Mouse (Mus musculus) lung, postnatal 14 days (tissue): ENCODE data around the gene Smad1.
"Not testable (repeated sequence)": the region's sequence is repeated elsewhere in the genome, so short reads cannot be mapped to it uniquely, and the experiment has no call there.

ENCODE experiments used
- DNase-seq: peaks from one replicate; pipeline ENCODE4 v3.0.0; 2021

Smad1 gene

DNA sequence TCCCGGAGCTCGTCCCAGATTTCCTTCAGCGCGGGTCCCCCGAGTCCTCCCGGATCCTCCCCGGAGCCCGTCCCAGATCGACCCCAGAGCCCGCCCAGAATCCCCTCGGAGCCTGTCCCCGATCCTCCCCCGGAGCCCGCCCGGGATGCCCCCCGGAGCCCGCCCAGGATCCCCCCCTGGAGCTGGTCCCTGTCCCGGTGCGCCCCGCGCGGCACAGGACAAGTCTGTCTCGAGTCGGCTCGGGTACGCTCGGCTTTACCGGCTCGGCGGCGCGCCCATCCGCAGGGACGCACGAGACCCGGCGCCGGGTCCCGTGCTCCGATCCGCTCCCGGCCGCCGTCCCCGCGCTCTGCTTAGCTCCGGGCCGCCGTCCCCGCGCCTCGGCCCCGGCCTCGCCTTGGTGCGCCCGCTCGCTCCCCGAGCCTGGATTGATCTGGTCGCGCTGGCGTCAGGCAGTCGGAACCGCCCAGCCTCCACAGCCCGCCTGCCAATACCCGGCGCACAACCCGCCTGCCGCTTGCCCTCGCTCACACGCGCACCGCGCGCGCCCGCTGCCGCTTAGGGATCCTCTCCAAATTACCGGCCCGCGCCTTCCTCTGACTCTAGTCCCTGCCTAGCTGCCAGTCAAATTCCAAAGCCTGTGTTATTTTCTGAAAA is at the start of gene Smad1:
Smad1 (minus strand) TSS at position 525 of the 657 bp plus-strand sequence.
- DNase-seq, result peak; percentile 95

GRCm38 (mm10) chr8:79447260-79447853 is 48.0 kb upstream of the Smad1 start:
- DNase-seq, result no peak

- DNase-seq, result no peak
Measured at GRCm38 (mm10) chr8:79443460-79444098, 44.3 kb upstream of the Smad1 start.

DNA sequence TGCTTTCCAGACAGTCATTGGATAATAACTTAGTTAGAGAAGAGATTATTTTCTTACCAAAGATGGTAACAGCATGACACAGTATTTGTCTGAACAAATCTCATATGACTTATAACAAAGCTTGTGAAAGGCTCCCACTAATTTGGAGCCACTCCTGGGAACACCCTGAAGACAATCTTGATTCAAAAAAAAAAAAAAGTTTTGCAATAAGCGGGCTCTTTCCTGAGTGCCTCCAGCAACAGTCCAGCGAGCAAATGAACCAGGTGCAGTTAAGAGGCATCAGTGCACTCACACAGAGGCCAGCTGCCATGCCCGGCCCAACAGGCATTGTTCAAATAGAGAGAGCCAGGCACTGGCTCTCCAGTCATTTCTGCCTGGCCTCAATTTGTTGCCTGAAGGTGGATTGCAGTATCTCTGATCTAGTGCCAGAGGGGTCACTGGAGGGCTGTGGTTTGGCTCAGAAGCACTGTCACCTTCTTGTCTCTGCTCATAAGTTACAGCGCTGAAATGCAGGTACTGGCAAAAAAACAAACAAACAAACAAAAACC is 34.7 kb upstream of the Smad1 start:
- no peak for DNase-seq

DNA sequence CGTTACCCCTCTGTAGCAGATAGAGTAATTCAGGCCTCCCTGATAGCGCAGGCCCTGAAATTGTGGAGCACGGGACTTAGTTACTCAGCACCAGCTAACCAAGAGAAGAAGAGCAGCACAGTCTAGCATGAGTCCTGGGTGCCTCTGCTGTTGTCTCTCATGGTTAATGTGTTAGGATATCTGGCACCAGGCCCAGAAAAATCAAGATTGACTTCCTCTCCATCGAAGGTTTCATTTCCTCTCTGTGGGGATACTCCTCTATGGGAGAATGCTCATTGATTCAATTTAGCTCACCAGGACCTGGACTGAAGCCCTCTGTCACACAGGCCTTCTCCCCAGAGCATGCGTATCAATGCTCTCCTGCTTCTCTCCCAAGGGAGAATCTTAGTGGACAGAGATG is 15.6 kb upstream of the Smad1 start:
- peak; percentile 39 for DNase-seq

- DNase-seq, result no peak
Measured at GRCm38 (mm10) chr8:79410501-79410900, 11.2 kb upstream of the Smad1 start.

GRCm38 (mm10) chr8:79407356-79407755 is 8.0 kb upstream of the Smad1 start:
- not testable (repeated sequence) for DNase-seq

GRCm38 (mm10) chr8:79404895-79405557 is 5.7 kb upstream of the Smad1 start:
- no peak for DNase-seq

DNA sequence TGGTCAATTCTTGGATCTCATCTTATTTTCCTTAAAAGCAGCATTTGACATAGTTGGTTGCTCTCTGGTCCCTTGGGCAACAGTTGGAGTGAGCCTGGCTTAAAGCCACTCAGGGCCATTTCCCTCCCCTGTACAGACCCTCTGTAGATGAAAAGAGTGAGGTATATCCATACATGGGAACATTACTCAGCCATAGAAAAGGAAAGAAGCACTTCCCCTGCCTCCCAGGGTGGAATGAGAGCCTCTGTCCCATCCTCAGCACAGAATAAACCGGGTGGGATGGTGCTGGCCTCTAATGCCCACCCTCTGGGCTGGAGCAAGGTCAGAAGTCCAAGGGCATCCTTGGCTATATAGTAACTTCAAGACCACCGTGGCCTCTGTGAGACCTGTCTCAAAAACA is 1.4 kb upstream of the Smad1 start:
- DNase-seq, result no peak

DNA sequence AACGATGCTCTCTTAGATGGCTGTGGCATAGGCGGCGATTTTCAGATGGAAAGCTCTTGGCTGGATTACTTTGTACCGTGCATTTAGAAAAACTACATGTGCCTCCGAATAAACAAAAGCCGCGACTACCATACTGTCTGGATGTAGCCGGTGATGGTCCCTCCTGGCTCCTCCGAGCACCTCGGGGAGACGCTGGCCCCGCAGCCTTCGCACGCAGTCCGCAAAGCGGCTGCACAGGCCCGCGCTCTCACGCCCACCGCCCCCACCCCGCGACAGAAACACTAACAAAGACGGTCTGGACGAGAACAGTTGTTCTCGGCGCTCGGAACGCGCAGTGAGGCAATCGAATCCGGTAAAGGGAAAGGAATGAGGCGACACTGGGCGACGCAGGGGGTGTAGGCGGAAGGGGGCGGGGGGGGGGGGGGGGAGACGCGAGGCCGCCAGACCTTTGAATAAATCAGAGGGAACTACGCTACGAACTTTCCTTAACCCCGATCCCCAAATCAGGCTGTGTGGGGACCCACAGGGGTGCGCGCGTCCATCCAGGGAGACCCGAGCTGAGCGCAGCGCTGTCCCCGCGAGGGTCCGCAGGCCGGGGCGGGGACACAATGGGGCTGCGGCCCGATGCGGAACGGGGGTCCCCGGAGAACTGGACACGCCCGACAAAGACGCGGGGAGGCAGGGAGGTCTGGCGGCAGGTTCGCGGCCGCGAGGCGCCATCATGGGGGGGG is 902 bp downstream of the Smad1 start:
- peak; percentile 55 for DNase-seq

DNA sequence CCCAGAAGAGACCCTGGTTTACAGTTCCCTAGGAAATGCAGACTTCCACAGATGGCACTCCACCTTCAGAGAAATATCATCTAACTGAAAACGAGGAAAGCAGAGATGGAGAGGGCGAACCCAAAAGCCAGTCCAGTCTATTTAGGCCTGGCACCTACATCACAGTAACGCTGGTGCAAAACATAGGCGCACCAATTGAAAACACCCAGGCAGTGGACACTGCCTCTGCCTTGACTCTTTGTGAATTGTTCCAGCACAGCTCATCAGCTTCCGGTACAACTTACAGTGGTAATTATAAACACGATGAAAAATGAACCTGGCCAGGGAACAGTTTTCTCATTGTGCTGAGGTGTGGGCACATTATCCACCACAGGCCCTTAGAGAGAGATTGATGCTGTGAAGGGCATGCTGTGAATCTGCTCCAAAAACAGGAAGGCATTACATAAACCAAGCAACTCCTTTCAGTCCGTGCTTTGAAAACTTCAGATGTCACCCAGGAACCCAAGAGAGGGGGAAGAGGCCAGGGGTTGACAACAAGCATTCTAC is 1.5 kb downstream of the Smad1 start:
- no peak for DNase-seq

DNA sequence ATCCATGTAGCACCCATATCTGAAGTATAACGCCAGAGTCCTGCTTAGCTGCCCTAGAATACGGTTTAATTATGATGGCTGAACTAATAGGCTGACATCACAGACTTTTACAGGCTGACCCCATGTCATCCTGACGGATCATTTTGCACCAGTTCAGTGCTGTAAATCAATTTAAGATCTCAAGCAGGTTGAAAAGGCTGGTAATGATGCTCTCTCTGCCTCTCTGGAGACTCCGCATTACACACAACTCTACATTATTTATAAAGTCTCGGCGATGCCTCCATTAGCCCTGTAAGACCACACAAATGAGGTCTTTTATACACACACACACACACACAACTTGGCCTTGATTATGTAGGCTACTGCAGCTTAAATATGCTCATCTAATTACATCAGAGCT is 2.4 kb downstream of the Smad1 start:
- no peak for DNase-seq

- DNase-seq, result no peak
Measured at GRCm38 (mm10) chr8:79394009-79394408, 5.3 kb downstream of the Smad1 start.

DNA sequence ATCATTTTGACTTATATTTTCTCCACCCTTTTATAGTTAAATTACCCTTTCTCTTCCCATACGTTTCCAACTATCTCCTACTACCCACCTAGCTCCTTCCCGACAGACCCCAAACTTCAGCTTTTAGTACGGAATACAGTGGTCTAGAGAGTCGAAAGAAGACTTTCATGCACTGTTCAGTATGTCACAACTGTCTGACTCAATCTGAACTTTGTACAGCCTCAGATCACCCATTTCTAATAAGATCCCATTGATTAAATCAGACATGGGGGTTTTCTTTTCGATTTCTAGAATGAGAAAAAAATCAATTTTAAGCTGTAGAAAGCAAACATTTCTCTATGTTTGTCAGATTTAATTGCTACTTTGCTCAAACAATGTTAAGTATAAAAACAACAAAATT is 6.1 kb downstream of the Smad1 start:
- DNase-seq, result no peak

DNA sequence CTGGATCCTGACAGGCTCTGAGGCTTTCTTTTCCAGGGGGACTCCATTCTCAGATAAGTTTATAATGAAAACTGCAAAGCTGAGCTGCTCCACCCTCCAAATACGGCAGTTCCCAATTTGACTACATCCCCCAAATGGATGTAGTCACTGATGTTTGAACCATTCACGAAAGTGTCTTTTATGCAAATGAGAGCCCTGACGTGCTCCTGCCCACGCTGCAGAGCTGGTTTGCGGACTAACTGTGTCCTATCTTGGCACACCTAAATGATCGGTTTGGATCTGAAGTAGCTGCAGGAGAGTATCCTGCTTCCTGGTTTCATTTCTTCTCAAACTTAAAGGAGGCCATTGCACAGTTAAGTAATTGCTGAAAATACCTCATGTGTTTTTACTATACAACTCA is 6.7 kb downstream of the Smad1 start:
- no peak for DNase-seq

- no peak for DNase-seq
Measured at GRCm38 (mm10) chr8:79391454-79391853, 7.9 kb downstream of the Smad1 start.

GRCm38 (mm10) chr8:79389074-79389786 is 10.1 kb downstream of the Smad1 start:
- no peak for DNase-seq

- DNase-seq, result no peak
Measured at GRCm38 (mm10) chr8:79386831-79387230, 12.5 kb downstream of the Smad1 start.

GRCm38 (mm10) chr8:79386358-79386757 is 13.0 kb downstream of the Smad1 start:
- DNase-seq, result no peak

GRCm38 (mm10) chr8:79384276-79385271 is 14.7 kb downstream of the Smad1 start:
- no peak for DNase-seq

DNA sequence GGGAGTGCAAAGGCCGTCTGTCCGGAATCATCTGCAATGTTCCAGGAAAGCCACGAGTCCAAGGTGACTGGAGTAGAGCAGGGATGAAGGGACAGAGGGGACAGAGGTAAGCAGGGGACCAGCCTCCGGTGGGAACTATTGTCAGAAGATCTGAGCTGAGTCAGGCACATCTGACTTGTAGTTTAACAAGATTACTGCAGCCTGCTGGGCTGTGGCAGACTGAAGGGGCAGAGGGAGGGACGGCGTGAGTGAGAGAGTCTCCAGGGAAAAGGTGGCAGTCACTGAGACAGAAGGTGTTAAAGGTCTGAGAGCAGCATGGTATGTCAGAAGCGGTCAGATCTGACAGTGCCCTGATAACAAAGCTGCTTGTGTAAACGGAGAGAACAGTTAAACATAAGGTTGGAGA is 16.5 kb downstream of the Smad1 start:
- no peak for DNase-seq
